Mouse (Mus musculus) ZHBTc4 (cell line): ENCODE measurements around the gene Usp43.

Experiments
- DNase-seq: peaks from one replicate; pipeline ENCODE4 v3.0.0-alpha.2; 2011; ENCODE audit warnings: low read depth, low spot score

The Usp43 gene

GRCm38 (mm10) chr11:67897064-67897560 is 24.8 kb downstream of the Usp43 start:
- peak; percentile 32 for DNase-seq

- no peak for DNase-seq
Observed at GRCm38 (mm10) chr11:67895641-67896040, 26.3 kb downstream of the Usp43 start.

- no peak for DNase-seq
Observed at GRCm38 (mm10) chr11:67888521-67888920, 33.4 kb downstream of the Usp43 start.

GRCm38 (mm10) chr11:67885921-67886320 is 36.0 kb downstream of the Usp43 start:
- DNase-seq, result peak; percentile 50

GRCm38 (mm10) chr11:67865521-67866197 is 56.3 kb downstream of the Usp43 start:
- DNase-seq, result no peak

GRCm38 (mm10) chr11:67865100-67865499 is 56.9 kb downstream of the Usp43 start:
- peak; percentile 25 for DNase-seq

GRCm38 (mm10) chr11:67861399-67861838 is 60.5 kb downstream of the Usp43 start:
- peak; percentile 74 for DNase-seq

- DNase-seq, result no peak
Observed at GRCm38 (mm10) chr11:67860743-67861398, 61.1 kb downstream of the Usp43 start.

- DNase-seq, result no peak
Observed at GRCm38 (mm10) chr11:67858518-67858917, 63.4 kb downstream of the Usp43 start.

GRCm38 (mm10) chr11:67855035-67855434 is 66.9 kb downstream of the Usp43 start:
- DNase-seq, result peak; percentile 60

- no peak for DNase-seq
Observed at GRCm38 (mm10) chr11:67853996-67854395, 68.0 kb downstream of the Usp43 start.

- DNase-seq, result no peak
Observed at GRCm38 (mm10) chr11:67851770-67852169, 70.2 kb downstream of the Usp43 start.

- no peak for DNase-seq
Observed at GRCm38 (mm10) chr11:67845193-67845592, 76.8 kb downstream of the Usp43 start.

- DNase-seq, result no peak
Observed at GRCm38 (mm10) chr11:67839810-67840209, 82.1 kb downstream of the Usp43 start.

- no peak for DNase-seq
Observed at GRCm38 (mm10) chr11:67835408-67836078, 86.4 kb downstream of the Usp43 start.

GRCm38 (mm10) chr11:67831820-67832219 is 90.1 kb downstream of the Usp43 start:
- DNase-seq, result no peak

- no peak for DNase-seq
Observed at GRCm38 (mm10) chr11:67829530-67829929, 92.4 kb downstream of the Usp43 start.

GRCm38 (mm10) chr11:67828360-67829059 is 93.4 kb downstream of the Usp43 start:
- DNase-seq, result no peak

- no peak for DNase-seq
Observed at GRCm38 (mm10) chr11:67821560-67821959, 100.4 kb downstream of the Usp43 start.

- DNase-seq, result peak; percentile 61
Observed at GRCm38 (mm10) chr11:67820221-67820620, 101.7 kb downstream of the Usp43 start.

- DNase-seq, result peak; percentile 43
Observed at GRCm38 (mm10) chr11:67819604-67820003, 102.3 kb downstream of the Usp43 start.

- DNase-seq, result no peak
Observed at GRCm38 (mm10) chr11:67811535-67811934, 110.4 kb downstream of the Usp43 start.
